Mouse (Mus musculus): Measurements from ENCODE around the gene Chd3. TPM values are rescaled to one million over a fixed set of nuclear protein-coding genes. Genes with fewer than 3 reads are reported as not detected.

The Chd3 gene
- total RNA-seq (2023) = 596 TPM

GRCm38 (mm10) chr11:69369215-69369989 is at the start of gene Chd3:
Chd3 (minus strand) TSS chr11:69369406.

GRCm38 (mm10) chr11:69413221-69414181 is 44.3 kb upstream of the Chd3 start, which contains the start of gene Kdm6b:
Kdm6b (minus strand) TSS chr11:69413675.

GRCm38 (mm10) chr11:69398059-69398458 is 28.9 kb upstream of the Chd3 start, which contains the start of gene Tmem88:
Tmem88 (minus strand) TSS chr11:69398234.

GRCm38 (mm10) chr11:69395235-69395633 is 26.0 kb upstream of the Chd3 start, which contains the start of the genes Naa38 and Cyb5d1:
Naa38 (plus strand) TSS chr11:69395487.
Cyb5d1 (minus strand) TSS chr11:69395631.

GRCm38 (mm10) chr11:69340161-69341131 is 28.8 kb downstream of the Chd3 start, which contains the start of gene Rnf227:
Rnf227 (plus strand) TSS chr11:69340461.

GRCm38 (mm10) chr11:69325628-69326407 is 43.4 kb downstream of the Chd3 start, which contains the start of gene Kcnab3:
Kcnab3 (plus strand) TSS chr11:69326258.

GRCm38 (mm10) chr11:69323667-69324111 is 45.5 kb downstream of the Chd3 start, which contains the start of the genes Cntrob and Trappc1:
Cntrob (minus strand) TSS chr11:69323775.
Trappc1 (plus strand) TSS chr11:69323980.

Other genes starting within 250 kb of the Chd3 start
- not detected for gene Hes7, start 249.0 kb downstream of the Chd3 start, total RNA-seq (2023)
- not detected for gene 9130213A22Rik, start 246.8 kb downstream of the Chd3 start, total RNA-seq (2023)
- gene Aloxe3, start 243.5 kb downstream of the Chd3 start, total RNA-seq (2023) = 0.40 TPM
- gene Alox12b, start 212.4 kb downstream of the Chd3 start, total RNA-seq (2023) = not detected
- gene Alox8, start 171.6 kb downstream of the Chd3 start, total RNA-seq (2023) = not detected
- not detected for gene Gucy2e, start 132.4 kb downstream of the Chd3 start, total RNA-seq (2023)
- gene Cntrob, start 45.6 kb downstream of the Chd3 start, total RNA-seq (2023) = 18.4 TPM
- 22.2 TPM for gene Trappc1, start 45.4 kb downstream of the Chd3 start, total RNA-seq (2023)
- 1.2 TPM for gene Kcnab3, start 43.1 kb downstream of the Chd3 start, total RNA-seq (2023)
- gene Rnf227, start 28.9 kb downstream of the Chd3 start, total RNA-seq (2023) = 1.5 TPM
- 28.6 TPM for gene Naa38, start 26.1 kb upstream of the Chd3 start, total RNA-seq (2023)
- 35.5 TPM for gene Cyb5d1, start 26.2 kb upstream of the Chd3 start, total RNA-seq (2023)
- gene Tmem88, start 28.8 kb upstream of the Chd3 start, total RNA-seq (2023) = 9.5 TPM
- 156 TPM for gene Kdm6b, start 44.3 kb upstream of the Chd3 start, total RNA-seq (2023)
- 0.09 TPM for gene Dnah2, start 179.7 kb upstream of the Chd3 start, total RNA-seq (2023)
- 0.46 TPM for gene Efnb3, start 190.8 kb upstream of the Chd3 start, total RNA-seq (2023)
- 11.6 TPM for gene Wrap53, start 210.8 kb upstream of the Chd3 start, total RNA-seq (2023)
- 157 TPM for gene Trp53, start 211.0 kb upstream of the Chd3 start, total RNA-seq (2023)
- gene Atp1b2, start 236.5 kb upstream of the Chd3 start, total RNA-seq (2023) = 0.21 TPM
- not detected for gene Shbg, start 248.5 kb upstream of the Chd3 start, total RNA-seq (2023)

All from CD8-positive naive resting alpha-beta T cell, adult 57 days (primary cell).